Mouse (Mus musculus) ES-E14 (cell line): ENCODE data around the gene Ogfod2.

Experiments
- CHD2 ChIP-seq: IDR thresholded peaks from 2 replicates; pipeline ENCODE4 v1.6.1; 2014; ENCODE audit warnings: mild to moderate bottlenecking, low read depth, low read length, inconsistent platforms
- HCFC1 ChIP-seq: IDR thresholded peaks from 2 replicates; pipeline ENCODE4 v1.6.1; 2012; ENCODE audit warnings: low read length, inconsistent platforms, borderline replicate concordance; ENCODE audit not compliant: insufficient read depth
- MAFK ChIP-seq: IDR thresholded peaks from 2 replicates; pipeline ENCODE4 v1.6.1; 2014; ENCODE audit warnings: mild to moderate bottlenecking, low read depth, low read length, inconsistent platforms; ENCODE audit not compliant: insufficient read depth

DNA sequence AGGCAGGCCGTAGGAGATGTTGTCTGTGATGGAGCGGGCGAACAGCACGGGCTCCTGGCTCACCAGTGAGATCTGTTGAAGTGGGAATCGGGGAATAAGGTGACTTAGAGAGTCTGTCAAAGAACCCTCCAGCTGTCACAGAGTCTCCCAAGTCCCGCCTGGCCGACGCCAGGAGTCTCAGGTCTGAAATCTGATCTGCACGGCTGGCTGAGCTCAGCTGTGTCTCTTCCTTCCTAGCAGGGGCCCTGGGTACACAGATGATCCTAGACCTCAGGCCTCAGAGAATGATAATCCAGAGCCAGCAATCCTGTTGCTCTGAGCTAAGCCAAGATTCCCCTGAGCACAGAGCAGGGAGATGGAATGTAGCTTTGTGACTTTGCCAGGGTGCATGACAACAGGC is 38.4 kb upstream of the Ogfod2 start:
- TF ChIP-seq MAFK: no peak
- no peak for TF ChIP-seq CHD2
- no peak for TF ChIP-seq HCFC1
